Mouse (Mus musculus) left cerebral cortex, postnatal 14 days (tissue): ENCODE data around the gene Ube2h. TPM values are rescaled to one million over a fixed set of nuclear protein-coding genes. Genes with fewer than 3 reads are reported as not detected.
"Not testable (repeated sequence)": the region's sequence is repeated elsewhere in the genome, so short reads cannot be mapped to it uniquely, and the experiment has no call there.

Experiments
- DNase-seq, 2 experiments: peaks; one replicate each; pipeline ENCODE4 v3.0.0; 2021 to 2022; ENCODE audit warnings: low spot score in 2 of 2, mixed read lengths in 1 of 2
- intact Hi-C: fragments of 180-260 bp; cut with DNase I; formaldehyde crosslinking; loops from one replicate; pipeline ENCODE4 v1.15.1; 2025
- long read RNA-seq, 2 experiments: library from polyadenylated mRNA; stranded (forward); transcript quantifications; one replicate each; pipeline ENCODE4 v2.0.0; 2021
- total RNA-seq, 2 experiments: library from RNA; stranded (reverse); gene quantifications; 2 replicates each; pipeline ENCODE4 v1.2.3; 2021

The Ube2h gene
- 10 to 100 TPM; 93.9 to 94.4 TPM for total RNA-seq
- long read RNA-seq, experiment 1, full-length matches to known transcripts = 93 of 168 reads
- long read RNA-seq, experiment 1, partial matches to known transcripts = 2 of 168 reads
- long read RNA-seq, experiment 1, other reads (novel, unspliced or antisense) = 73 of 168 reads
- long read RNA-seq, experiment 2, full-length matches to known transcripts = 85 of 152 reads
- long read RNA-seq, experiment 2, partial matches to known transcripts = 3 of 152 reads
- long read RNA-seq, experiment 2, other reads (novel, unspliced or antisense) = 64 of 152 reads

DNA sequence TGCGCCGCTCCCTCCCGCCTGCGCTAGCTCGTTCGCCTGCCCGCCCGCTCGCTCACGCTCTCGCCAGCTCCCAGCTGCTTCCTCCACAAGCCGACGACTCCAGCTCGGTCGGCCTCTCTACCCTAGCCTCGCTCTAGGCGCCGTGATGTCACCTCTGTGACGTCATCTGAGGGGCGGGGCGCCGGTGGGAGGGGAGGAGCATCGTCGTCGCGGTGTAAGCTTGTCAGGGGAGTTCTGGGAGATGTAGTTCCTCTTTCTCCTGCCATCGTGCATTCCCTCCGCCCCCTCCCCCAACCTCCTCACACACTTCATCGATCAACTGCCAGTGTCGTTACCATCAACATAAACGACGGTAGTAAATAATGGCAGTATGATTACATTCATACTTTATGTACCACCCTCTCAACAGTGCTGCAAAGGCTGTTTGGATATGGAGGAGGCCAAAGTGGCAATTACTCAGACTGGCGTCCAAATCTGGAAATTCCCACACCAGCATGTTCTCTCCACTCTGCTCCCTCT, at the start of gene Ube2h:
TSS of gene Ube2h (minus strand) at position 141 of the 519 bp plus-strand sequence.
- intact Hi-C loops = no loop called here
- DNase-seq = peak; percentile 99

DNA sequence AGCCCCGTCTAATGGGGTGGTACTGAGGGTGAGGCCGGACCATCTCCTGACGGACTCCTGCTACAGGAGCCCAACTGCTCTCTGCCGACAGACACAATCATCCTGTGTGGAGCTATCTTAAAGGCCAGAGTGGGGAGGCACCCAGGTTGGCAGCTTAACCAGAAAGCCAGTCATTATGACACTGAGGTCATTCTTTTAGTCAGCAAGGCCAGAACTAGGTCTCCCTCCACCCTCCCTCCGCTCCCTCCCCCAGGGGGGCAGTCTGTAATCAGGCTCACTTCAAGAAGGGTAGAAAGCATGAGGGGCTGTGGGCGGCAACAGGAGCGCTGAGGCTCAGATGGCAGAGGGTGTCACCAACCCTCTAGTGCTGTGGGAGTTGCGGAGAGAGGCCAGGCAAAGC, 49.3 kb upstream of the Ube2h start:
- no peak for DNase-seq
- intact Hi-C loops = no loop called here

DNA sequence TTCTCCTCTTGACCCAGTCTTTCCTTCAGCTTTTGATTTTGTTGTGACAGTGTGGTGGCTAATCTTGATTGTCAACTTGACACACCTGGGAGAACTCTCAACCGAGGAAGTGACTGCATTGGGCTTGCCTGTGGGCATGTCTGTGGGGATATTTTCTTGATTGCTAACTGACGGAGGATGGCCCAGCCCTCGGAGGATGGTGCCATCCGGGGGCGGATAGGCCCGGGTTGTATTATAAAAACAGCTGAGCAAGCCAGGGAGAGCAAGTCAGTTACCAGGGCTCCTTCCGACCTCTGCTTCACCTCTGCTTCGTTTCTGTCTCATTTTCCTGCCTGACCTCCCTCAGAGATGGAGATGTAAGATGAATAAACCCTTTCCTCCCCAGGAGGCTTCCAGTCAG, 48.4 kb upstream of the Ube2h start:
- intact Hi-C loops = no loop called here
- DNase-seq = no peak

DNA sequence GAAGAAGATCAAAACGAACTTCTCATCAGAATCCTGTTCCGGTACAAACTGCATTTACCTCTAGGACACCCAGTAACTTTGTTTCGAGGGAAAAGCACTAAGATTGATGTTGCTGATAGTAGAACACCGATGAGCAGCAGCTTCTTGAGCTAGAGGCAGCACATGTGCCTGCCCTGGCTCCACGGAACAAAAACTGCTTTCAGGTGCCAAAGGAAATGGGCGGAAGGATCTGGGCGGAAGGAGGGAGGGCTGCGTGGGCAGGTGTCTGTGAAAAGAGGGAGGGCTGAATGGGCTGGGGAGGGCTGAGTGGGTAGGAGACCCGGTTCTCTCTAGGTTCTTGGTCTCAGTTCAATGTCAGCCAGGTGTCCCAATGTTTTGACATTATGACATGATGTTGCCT, 47.0 kb upstream of the Ube2h start:
- intact Hi-C loops = no loop called here
- DNase-seq = no peak

DNA sequence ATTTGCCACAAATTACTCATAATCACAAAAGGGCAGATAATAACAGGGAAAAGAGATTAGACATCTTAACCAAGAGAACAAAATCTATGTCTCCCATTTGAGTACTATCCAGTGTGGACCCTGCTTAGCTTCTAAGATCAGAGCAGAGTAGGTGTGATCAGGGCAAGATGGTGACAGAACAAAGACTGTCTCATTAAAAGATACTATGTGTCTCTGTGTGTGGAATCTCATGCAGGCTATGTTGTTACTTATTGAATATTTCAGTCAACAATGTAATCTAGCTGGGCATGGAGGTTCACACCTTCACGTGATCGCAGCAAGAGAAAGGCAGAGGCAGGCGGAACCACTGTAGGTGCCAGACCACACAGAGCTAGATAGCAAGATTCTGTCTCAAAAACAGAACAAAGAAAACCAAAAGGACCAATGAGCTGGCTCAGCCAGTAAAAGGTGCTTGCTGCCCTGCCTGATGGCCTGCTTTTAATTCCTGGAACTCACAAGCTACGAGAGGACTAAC, 43.0 kb upstream of the Ube2h start:
- intact Hi-C loops = no loop called here
- DNase-seq = no peak

DNA sequence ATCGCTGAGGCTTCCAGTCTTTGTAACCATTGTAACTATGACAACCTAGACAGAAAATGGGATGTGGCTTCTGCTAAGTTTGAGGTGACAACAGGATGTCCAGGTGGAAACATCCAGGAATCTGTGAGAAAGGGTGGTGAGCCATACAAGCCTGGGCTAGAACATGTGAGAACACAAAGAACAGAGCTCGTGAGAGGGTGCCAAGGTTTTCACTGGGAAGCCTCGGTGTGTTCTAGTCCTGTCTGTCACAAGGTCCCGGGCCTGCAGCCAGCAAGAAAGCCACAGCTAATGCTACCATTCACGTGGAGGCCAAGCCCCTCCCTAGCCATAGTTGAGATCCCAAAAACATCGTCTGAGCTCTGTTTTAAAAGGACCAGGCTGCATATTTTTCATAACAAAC, 42.4 kb upstream of the Ube2h start:
- DNase-seq = no peak
- intact Hi-C loops = no loop called here

DNA sequence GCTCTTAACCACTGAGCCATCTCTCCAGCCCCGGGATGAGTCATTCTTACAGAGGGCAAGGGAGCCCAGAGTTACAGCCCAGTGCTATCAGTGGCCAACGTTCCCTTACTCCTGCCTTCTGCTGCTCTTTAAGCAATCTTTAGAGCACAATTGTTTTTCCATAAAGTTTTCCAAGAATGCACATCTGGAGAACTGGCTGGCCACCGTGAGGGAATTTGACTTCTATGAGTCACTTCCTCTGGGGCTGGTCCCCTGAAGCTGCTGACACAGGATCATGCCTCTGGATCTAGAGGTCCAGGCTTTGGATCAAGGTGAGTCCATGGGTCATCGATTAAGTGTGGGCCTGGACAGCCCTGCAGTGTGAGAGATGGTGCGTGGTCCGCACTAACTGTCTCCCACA, 39.7 kb upstream of the Ube2h start:
- intact Hi-C loops = no loop called here
- DNase-seq = no peak

DNA sequence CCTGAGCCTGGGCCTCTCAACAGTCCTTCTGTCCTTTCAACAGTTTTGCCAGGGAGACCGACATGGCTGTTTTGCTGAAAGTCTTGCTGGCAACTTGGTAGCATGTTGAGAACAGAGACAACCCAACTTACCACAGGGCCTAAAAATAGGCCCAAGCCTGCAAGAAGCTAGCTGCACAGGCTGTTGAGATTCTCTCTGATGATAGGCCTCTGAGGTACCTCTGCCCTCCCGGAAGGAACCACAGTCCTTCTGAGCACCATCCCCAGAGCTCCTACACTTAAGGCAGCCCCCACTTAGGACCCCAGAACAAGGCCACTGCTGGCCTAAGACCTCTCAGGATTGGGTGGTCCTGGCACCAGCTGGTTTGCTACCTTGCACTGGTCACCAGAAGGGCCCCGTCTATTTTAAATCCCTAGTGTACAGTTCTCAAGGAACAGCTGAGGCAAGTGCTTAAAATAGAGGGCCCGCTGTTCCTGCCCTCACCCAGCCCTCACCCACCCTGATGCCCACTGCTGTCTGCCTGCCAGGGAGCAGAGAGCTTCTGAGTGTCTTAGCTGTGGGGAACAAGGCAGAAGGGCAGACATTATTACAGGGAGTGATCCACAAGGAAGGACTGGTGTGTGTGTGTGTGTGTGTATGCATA, 36.0 kb upstream of the Ube2h start:
- DNase-seq = no peak
- intact Hi-C loops = no loop called here

DNA sequence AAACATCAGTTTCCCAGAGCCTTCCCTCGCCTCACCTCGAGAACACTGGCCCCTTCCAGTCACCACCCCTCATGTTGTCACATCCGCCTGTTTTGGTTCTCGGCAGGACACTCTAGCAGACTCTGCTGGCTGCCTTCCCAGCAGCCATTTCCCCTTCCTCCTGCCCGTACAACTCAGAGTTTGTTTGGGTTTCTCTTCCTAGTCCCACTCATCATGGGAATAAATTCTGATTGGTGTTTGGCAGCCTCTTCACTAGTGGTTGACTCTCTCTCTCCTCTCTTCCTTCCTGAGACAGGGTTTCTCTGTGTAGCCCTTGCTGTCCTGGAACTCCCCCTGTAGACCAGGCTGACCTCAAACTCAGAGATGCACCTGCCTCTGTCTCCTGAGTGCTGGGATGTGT, 32.6 kb upstream of the Ube2h start:
- intact Hi-C loops = no loop called here
- DNase-seq = peak; percentile 51 to 68

DNA sequence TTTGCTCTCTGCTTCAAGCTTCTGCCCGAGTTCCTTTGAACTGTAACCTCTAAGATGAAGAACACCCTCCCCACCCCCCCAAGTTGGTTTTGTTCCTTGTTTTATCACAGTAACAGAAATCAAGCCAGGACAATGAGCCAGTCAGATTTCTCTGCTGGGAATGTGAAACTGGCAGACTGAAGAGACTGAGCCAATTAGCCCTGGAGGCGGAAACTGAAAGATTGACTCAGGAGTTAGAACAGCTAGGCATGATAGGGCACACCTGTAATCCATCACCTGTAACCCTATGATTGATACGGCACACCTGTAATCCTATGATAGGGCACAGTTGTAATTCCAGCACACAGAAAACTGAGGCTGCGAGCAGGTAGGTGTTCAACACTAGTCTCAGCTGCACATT, 27.9 kb upstream of the Ube2h start:
- intact Hi-C loops = no loop called here
- no peak for DNase-seq

DNA sequence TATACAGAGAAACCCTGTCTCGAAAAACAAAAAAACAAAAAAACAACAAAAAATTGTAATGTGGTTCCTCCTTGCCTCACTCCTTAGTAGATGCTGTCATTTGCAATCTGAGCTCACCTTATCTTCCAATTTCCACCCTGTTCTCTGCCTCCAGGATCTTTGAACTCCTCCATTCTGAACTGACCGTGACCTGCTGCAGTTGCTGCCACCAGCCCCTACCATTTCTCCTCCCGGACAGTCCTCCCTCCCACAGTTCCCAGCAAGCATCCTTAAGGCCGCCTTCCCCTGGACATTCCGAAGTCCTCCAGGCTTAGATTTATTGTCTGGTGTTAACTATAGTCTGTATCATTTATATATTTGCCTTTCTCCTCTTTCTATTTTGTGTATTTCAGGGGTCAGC, 26.4 kb upstream of the Ube2h start:
- intact Hi-C loops = no loop called here
- DNase-seq = no peak

DNA sequence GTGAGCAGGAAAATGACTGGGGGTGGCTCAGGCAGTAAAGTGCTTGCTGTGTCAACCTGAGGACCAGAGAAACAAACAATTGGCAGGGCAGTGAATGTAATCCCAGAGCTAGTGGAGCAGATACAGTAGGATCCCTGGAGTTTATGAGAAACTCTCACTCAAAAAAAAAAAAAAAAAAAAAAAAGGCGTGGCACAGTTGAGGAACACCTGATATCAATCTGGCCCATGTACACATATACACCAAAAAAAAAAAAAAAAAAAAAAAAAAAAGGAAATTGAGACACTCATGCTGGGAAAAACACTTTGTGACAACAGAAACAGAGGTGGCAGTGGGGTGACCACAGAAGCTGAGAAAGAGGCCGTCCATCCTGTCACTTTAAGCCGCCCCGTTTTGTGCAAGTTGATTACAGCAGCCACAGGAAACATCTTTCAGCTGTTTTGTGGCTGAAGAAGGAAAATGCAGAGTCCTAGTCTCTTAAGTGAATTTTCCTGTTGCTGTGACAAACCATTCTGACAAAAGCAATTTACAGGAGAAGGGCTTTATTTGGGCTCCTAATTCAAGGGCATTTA, 21.7 kb upstream of the Ube2h start:
- intact Hi-C loops = no loop called here
- no peak for DNase-seq

DNA sequence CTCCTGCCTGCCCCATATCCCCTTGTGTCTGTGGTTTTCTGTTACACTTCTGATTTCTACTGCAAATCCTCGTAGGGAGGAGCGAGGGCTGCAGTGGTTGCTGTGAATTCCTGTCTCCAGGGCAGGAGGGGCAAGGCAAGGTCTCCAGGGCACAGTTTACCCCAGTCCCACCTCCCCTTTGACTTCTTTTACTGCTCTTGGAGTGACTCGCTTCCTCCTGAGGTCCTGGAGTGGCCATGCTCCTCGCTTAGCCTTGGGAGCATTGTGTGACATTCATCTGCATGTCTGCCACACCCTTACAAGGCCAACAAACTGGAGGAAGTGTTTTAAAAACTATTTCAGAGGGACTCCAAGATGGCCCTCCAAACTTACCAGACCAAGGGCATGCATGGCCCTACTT, 16.7 kb upstream of the Ube2h start:
- intact Hi-C loops = no loop called here
- no peak for DNase-seq

DNA sequence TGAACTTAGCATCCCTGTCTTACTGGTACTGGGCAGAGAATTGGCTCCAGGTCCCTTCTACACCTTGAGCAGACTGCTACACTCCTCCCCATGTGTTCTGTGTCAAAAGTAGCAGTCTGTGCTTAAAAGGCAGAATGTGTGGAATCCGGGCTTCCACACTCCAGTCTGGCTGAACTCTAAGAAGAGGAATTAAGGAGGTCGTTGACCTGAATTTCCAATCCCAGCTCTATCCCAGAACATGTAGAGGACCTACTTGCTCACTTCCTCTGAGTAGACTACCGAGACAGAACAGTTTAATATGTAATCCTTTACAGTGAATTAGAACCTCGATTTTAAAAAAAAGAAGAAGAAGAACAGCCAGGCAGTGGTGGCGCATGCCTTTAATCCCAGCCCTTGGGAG, 14.9 kb upstream of the Ube2h start:
- intact Hi-C loops = no loop called here

DNA sequence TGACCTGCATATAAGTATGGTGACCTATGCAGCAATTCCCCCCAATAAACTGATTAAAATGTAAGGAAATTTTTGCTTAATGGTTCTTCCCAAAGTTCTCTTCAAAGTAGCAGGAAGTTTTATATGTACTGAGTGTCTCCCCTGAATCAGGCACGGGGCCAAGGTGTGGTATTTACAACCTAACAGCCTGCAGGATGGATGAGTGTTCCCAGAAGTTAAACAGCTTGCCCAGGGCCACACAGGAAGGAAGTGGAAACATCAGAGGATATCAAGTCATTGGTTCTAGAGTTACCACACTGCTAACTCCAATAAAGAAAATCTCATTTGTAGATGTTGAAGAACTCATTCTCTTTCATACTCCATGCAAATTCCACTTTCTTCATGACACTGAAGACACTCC, 7.7 kb upstream of the Ube2h start:
- no peak for DNase-seq
- intact Hi-C loops = no loop called here

More for the DNA sequence above, 14.9 kb upstream of the Ube2h start:
- no peak for DNase-seq

DNA sequence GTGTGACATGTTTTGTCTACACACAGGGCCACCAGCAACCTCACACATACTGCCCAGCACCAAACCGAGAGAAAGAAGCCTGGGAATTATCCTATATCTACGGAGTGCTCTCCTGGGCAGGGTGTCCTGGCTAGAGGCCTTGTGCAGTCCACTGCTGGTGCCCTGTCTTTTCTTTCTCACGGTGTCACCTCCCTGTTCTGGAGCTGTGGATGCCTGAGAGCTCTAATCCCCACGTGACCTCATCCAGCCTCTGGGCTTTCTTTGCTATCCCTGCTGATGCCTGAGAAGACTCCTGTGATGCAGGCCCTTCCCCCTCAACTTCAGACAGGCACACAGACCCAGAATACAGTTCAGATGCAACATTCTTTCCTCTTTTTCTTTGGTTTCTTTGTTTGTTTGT, 4.4 kb upstream of the Ube2h start:
- no peak for DNase-seq
- intact Hi-C loops = no loop called here

DNA sequence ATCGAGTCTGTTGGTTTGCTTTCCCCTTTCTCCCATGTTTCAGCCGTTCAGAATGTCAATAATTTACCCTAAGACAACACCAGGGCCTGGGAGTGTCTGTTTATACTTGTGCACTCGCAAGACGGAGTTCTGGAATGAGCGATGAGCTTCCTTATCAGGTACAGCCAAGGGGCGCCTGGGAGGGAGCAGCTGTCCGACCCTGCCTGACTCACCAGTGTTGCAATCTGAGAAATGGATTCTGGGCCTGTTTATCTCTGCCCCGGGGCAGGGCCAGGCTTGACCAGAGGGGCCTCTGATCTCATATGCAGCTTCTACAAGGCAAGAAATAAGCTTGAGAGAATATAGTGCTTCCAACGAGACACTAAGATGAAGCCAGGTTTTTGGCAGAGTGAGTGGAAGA, 3.4 kb upstream of the Ube2h start:
- no peak for DNase-seq
- intact Hi-C loops = no loop called here

DNA sequence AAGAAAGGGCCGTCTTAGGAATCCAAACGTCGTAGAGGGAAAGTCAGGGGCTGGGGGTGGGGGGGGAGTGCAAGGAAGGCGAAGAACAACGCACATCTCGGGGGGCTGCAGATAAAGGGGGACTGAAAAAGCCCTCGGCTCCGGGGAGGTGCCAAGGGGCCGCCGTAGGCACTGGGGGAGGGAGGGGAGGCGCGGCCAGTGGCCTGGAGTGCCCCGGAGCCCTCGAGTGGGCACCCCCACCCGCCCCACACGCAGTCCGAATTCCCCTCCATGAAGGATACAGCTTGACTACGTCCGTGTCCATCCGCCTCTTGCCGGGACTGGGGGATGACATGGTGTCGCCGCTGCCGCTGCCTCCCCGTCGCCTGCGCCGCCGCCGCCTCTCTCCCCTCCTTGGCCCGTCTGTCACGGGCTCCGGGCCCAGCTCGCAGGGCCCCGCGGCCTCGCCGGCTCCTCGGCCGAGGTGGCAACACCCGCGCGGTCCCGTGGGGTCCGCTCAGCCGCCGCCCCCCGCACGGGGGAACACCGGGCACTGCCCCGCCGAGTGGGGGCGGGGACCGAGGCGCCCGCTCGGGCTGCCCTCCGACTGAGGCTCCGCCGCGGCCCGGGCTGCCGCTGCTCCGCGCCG, 454 bp downstream of the Ube2h start:
- intact Hi-C loops = not testable (repeated sequence)
- peak; percentile 26 to 28 for DNase-seq

DNA sequence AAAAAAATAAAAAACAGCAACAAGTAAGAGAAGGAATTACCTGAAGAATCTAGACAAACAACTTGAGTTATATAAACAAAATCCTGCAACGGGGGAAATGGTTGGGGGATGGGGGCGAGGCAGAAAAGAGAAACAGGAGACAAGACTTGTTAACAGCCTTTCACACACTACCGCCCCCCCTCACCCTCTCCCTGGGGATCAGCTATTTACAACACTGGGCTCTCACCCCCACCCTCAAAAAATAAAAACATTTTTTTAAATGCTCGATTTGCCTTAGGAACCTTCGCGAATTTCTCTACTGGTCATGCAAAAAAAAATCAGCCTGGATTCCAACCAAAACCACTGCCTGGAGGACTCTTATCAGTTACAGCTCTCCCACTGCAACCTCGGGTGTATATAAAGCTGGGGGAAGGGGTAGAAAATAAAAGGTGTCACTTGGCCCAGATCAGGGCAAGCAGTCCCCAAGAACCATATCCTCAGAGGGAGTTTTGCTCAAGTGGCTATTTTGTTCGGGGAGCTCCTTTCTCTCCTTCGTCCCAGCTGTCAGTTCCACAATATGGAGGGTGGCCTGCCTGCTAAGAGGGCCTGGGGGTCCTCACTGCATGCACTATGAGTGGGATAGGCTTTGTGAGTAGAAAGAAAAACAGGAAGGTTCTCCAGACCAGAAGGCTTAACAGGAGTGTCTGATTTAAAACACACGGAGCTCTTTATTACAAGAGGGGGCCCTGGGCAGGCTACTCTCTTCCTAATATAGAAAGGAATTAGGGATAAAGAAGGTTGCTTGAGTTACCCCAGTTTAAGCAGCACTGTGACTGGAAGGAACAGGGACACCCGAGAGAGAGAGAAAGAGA, 1.3 kb downstream of the Ube2h start:
- intact Hi-C loops = no loop called here
- peak; percentile 15 to 24 for DNase-seq
